Mouse (Mus musculus): ENCODE results near the gene Raver2. TPM values are rescaled to one million over a fixed set of nuclear protein-coding genes. Genes with fewer than 3 reads are reported as not detected.

The Raver2 gene
- polyA plus RNA-seq, 1 experiment from 2014 or later, result 6.2 TPM

DNA sequence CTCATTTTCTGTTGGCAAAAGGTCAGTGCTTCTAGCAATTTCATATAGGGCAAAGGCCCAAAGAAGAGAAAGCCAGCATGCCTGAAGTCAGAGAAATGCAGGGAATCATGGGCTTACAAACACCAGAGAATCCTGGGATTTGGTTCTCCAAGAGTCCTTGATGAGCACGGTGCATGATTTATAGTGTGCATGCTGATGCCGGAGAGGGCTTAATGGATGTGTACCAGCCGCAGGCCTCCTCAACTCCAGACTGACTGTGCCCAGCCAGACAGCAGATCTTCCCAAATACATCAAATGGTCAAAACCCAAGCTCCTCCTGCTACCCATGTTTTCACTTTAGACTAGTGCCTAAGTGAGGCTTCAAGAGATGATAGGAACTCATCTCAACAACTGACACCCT lies 109.0 kb downstream of the Raver2 start:
- no peaks in the 10 kb centered on the region for H3K9me3 ChIP-seq (ENCODE audit: control insufficient read depth, low read length)
- H3K27me3 ChIP-seq (ENCODE audit: control insufficient read depth, insufficient read depth, low read length), result no peaks in the 10 kb centered on the region
- 82% methylated on average over 3 of the region's 3 CpGs for WGBS
- no peak overlapping the region for H3K4me3 ChIP-seq (replicated peaks; ENCODE audit: low read length)
- no peak overlapping the region for H3K4me2 ChIP-seq (replicated peaks)
- no peak overlapping the region for H3K27ac ChIP-seq
- peaks cover 42% of the 10 kb centered on the region for H3K36me3 ChIP-seq (replicated peaks; ENCODE audit: control insufficient read depth, insufficient read depth)
- DNase-seq (ENCODE audit: low spot score) (no peak), ATAC-seq (ENCODE audit: low FRiP score) (no peak)
- no peaks in the 10 kb centered on the region for H3K4me1 ChIP-seq (replicated peaks; ENCODE audit: control insufficient read depth, insufficient read depth, low read length)
- H3K9ac ChIP-seq, result no peak overlapping the region

DNA sequence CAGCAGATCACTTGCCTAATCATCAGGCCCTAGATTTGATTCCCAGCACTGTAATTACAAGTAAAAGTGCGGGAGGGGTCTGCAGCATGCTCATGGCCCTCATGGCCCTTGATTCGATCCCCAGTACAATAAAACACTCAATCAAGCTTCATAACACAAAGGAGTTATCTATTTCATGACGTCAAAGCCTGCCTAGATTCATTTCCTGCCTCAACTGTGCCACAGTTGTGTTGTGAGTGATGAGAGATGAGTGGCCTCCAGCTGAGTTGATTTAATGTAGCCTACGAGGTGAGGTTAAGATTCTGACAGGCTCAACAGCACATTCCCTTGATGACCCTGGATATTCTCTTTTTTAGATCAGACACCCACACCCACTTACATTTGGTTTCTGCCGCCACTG lies 110.3 kb downstream of the Raver2 start:
- Histone ChIP-seq H3K9me3 (ENCODE audit: control insufficient read depth, low read length) (no peaks in the 10 kb centered on the region), H3K4me3 (replicated peaks; ENCODE audit: low read length) (no peak overlapping the region), H3K36me3 (replicated peaks; ENCODE audit: control insufficient read depth, insufficient read depth) (peaks cover 41% of the 10 kb centered on the region), H3K4me2 (replicated peaks) (no peak overlapping the region), H3K27ac (no peak overlapping the region), H3K27me3 (ENCODE audit: control insufficient read depth, insufficient read depth, low read length) (no peaks in the 10 kb centered on the region), H3K4me1 (replicated peaks; ENCODE audit: control insufficient read depth, insufficient read depth, low read length) (no peaks in the 10 kb centered on the region), H3K9ac (no peak overlapping the region)
- ATAC-seq (ENCODE audit: low FRiP score) (no peak), DNase-seq (ENCODE audit: low spot score) (no peak)
- WGBS, result 62% methylated on average over 5 of the region's 5 CpGs

- Histone ChIP-seq H3K27me3 (ENCODE audit: control insufficient read depth, insufficient read depth, low read length) (no peaks in the 10 kb centered on the region), H3K4me2 (replicated peaks) (no peak overlapping the region), H3K27ac (no peak overlapping the region), H3K36me3 (replicated peaks; ENCODE audit: control insufficient read depth, insufficient read depth) (peaks cover 44% of the 10 kb centered on the region), H3K4me3 (replicated peaks; ENCODE audit: low read length) (no peak overlapping the region), H3K9me3 (ENCODE audit: control insufficient read depth, low read length) (no peaks in the 10 kb centered on the region), H3K9ac (no peak overlapping the region), H3K4me1 (replicated peaks; ENCODE audit: control insufficient read depth, insufficient read depth, low read length) (no peaks in the 10 kb centered on the region)
- ATAC-seq (ENCODE audit: low FRiP score) (no peak), DNase-seq (ENCODE audit: low spot score) (no peak)
- 66% methylated on average over 6 of the region's 6 CpGs for WGBS
Measured at GRCm38 (mm10) chr4:101179836-101180235, 111.1 kb downstream of the Raver2 start.

GRCm38 (mm10) chr4:101180681-101181080 lies 111.9 kb downstream of the Raver2 start:
- Histone ChIP-seq H3K9me3 (ENCODE audit: control insufficient read depth, low read length) (no peaks in the 10 kb centered on the region), H3K27me3 (ENCODE audit: control insufficient read depth, insufficient read depth, low read length) (no peaks in the 10 kb centered on the region)
- WGBS, result 77% methylated on average over 5 of the region's 5 CpGs

DNA sequence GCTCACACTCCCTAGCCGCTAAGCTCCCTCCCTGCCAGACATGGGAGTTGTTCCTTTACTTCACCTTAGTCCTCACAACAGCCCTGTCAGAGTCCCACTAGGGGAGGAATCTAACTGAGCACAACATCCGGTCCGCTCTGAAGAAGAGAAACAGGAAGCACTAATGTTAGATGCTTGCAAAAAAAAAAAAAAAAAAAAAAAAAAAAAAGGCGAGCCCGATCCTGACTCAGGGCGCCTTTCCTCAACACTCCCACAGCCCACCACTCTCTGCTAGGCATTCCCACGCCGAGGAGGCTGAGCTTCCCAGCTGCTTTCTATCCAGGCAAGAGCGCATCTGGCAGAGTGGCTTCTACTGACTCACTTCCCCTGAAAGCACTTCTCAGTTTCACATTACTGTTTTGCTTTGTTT lies 113.8 kb downstream of the Raver2 start:
- no peaks in the 10 kb centered on the region for H3K4me1 ChIP-seq (replicated peaks; ENCODE audit: control insufficient read depth, insufficient read depth, low read length)
- 73% methylated on average over 9 of the region's 9 CpGs for WGBS
- H3K9ac ChIP-seq, result no peak overlapping the region
- H3K27me3 ChIP-seq (ENCODE audit: control insufficient read depth, insufficient read depth, low read length), result no peaks in the 10 kb centered on the region
- no peaks in the 10 kb centered on the region for H3K9me3 ChIP-seq (ENCODE audit: control insufficient read depth, low read length)
- DNase-seq (ENCODE audit: low spot score), result no peak
- H3K4me3 ChIP-seq (replicated peaks; ENCODE audit: low read length), result no peak overlapping the region
- H3K4me2 ChIP-seq (replicated peaks), result no peak overlapping the region
- ATAC-seq (ENCODE audit: low FRiP score), result no peak
- H3K27ac ChIP-seq, result no peak overlapping the region
- peaks cover 34% of the 10 kb centered on the region for H3K36me3 ChIP-seq (replicated peaks; ENCODE audit: control insufficient read depth, insufficient read depth)

More at GRCm38 (mm10) chr4:101180681-101181080, 111.9 kb downstream of the Raver2 start:
- Histone ChIP-seq H3K4me2 (replicated peaks) (no peak overlapping the region), H3K4me1 (replicated peaks; ENCODE audit: control insufficient read depth, insufficient read depth, low read length) (no peaks in the 10 kb centered on the region), H3K9ac (no peak overlapping the region), H3K36me3 (replicated peaks; ENCODE audit: control insufficient read depth, insufficient read depth) (peaks cover 44% of the 10 kb centered on the region), H3K4me3 (replicated peaks; ENCODE audit: low read length) (no peak overlapping the region), H3K27ac (no peak overlapping the region)
- DNase-seq (ENCODE audit: low spot score) (no peak), ATAC-seq (ENCODE audit: low FRiP score) (no peak)

DNA sequence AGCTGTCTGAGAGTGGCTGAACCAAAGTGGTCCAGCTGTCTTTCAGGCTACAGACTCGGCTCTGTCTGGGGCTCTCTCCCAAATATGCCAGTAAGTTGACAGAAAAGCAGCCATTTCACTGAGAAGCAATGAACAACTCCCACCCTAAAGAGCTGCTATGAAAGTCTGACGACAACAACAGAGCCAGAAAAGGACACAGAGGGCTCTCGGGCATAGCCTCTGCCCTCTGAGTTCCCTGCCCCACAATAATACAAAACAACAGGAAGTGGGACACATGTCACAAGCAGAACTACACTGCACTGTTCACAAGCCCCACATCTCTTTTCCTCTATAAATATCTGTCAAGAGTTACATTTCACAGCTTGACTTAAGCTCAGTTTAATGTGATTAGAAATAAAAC lies 116.4 kb downstream of the Raver2 start:
- DNase-seq (ENCODE audit: low spot score), result no peak
- peaks cover 30% of the 10 kb centered on the region for H3K36me3 ChIP-seq (replicated peaks; ENCODE audit: control insufficient read depth, insufficient read depth)
- 65% methylated on average over 3 of the region's 3 CpGs for WGBS
- H3K9ac ChIP-seq, result no peak overlapping the region
- no peaks in the 10 kb centered on the region for H3K9me3 ChIP-seq (ENCODE audit: control insufficient read depth, low read length)
- H3K27ac ChIP-seq, result no peak overlapping the region
- no peaks in the 10 kb centered on the region for H3K27me3 ChIP-seq (ENCODE audit: control insufficient read depth, insufficient read depth, low read length)
- no peak overlapping the region for H3K4me2 ChIP-seq (replicated peaks)
- no peak overlapping the region for H3K4me3 ChIP-seq (replicated peaks; ENCODE audit: low read length)
- no peaks in the 10 kb centered on the region for H3K4me1 ChIP-seq (replicated peaks; ENCODE audit: control insufficient read depth, insufficient read depth, low read length)
- no peak for ATAC-seq (ENCODE audit: low FRiP score)

- 86% methylated on average over 5 of the region's 5 CpGs for WGBS
- no peaks in the 10 kb centered on the region for H3K9me3 ChIP-seq (ENCODE audit: control insufficient read depth, low read length)
- no peak overlapping the region for H3K27ac ChIP-seq
- DNase-seq (ENCODE audit: low spot score) (no peak), ATAC-seq (ENCODE audit: low FRiP score) (no peak)
- no peak overlapping the region for H3K4me2 ChIP-seq (replicated peaks)
- no peaks in the 10 kb centered on the region for H3K4me1 ChIP-seq (replicated peaks; ENCODE audit: control insufficient read depth, insufficient read depth, low read length)
- no peaks in the 10 kb centered on the region for H3K27me3 ChIP-seq (ENCODE audit: control insufficient read depth, insufficient read depth, low read length)
- no peak overlapping the region for H3K4me3 ChIP-seq (replicated peaks; ENCODE audit: low read length)
- H3K9ac ChIP-seq, result no peak overlapping the region
- peaks cover 27% of the 10 kb centered on the region for H3K36me3 ChIP-seq (replicated peaks; ENCODE audit: control insufficient read depth, insufficient read depth)
Measured at GRCm38 (mm10) chr4:101186591-101186990, 117.8 kb downstream of the Raver2 start.

GRCm38 (mm10) chr4:101187381-101187780 lies 118.6 kb downstream of the Raver2 start:
- WGBS, result 85% methylated on average over 4 of the region's 4 CpGs
- no peaks in the 10 kb centered on the region for H3K9me3 ChIP-seq (ENCODE audit: control insufficient read depth, low read length)
- no peak for ATAC-seq (ENCODE audit: low FRiP score)

GRCm38 (mm10) chr4:101192241-101192976 lies 123.6 kb downstream of the Raver2 start:
- 94% methylated on average over 5 of the region's 5 CpGs for WGBS

More at GRCm38 (mm10) chr4:101187381-101187780, 118.6 kb downstream of the Raver2 start:
- no peak overlapping the region for H3K4me2 ChIP-seq (replicated peaks)
- no peaks in the 10 kb centered on the region for H3K4me1 ChIP-seq (replicated peaks; ENCODE audit: control insufficient read depth, insufficient read depth, low read length)
- no peaks in the 10 kb centered on the region for H3K27me3 ChIP-seq (ENCODE audit: control insufficient read depth, insufficient read depth, low read length)
- no peak overlapping the region for H3K9ac ChIP-seq
- DNase-seq (ENCODE audit: low spot score), result no peak
- H3K27ac ChIP-seq, result no peak overlapping the region
- no peak overlapping the region for H3K4me3 ChIP-seq (replicated peaks; ENCODE audit: low read length)
- peaks cover 25% of the 10 kb centered on the region for H3K36me3 ChIP-seq (replicated peaks; ENCODE audit: control insufficient read depth, insufficient read depth)

More at GRCm38 (mm10) chr4:101192241-101192976, 123.6 kb downstream of the Raver2 start:
- DNase-seq (ENCODE audit: low spot score) (no peak), ATAC-seq (ENCODE audit: low FRiP score) (no peak)
- Histone ChIP-seq H3K27ac (no peak overlapping the region), H3K4me3 (replicated peaks; ENCODE audit: low read length) (no peak overlapping the region), H3K27me3 (ENCODE audit: control insufficient read depth, insufficient read depth, low read length) (no peaks in the 10 kb centered on the region), H3K4me2 (replicated peaks) (no peak overlapping the region), H3K9me3 (ENCODE audit: control insufficient read depth, low read length) (no peaks in the 10 kb centered on the region), H3K4me1 (replicated peaks; ENCODE audit: control insufficient read depth, insufficient read depth, low read length) (no peaks in the 10 kb centered on the region), H3K9ac (no peak overlapping the region), H3K36me3 (replicated peaks; ENCODE audit: control insufficient read depth, insufficient read depth) (peaks cover 11% of the 10 kb centered on the region)
